Mouse (Mus musculus) erythroblast, embryonic 14.5 days (primary cell): ENCODE measurements at regions not wholly inside any gene's neighbourhood (a gene's known extent, or its start where the extent isn't known, plus 50 kb on each side); places are given as distances from the start of the nearest gene placed in this dataset.

Experiments used
- H3K27me3 ChIP-seq: 2 replicates; pipeline ENCODE4 v1.6.1; 2012; ENCODE audit warnings: inconsistent platforms; ENCODE audit not compliant: control insufficient read depth
- H3K36me3 ChIP-seq: 2 replicates; pipeline ENCODE4 v1.6.1; 2012; ENCODE audit warnings: mild to moderate bottlenecking, inconsistent platforms; ENCODE audit not compliant: control insufficient read depth
- H3K4me1 ChIP-seq: 2 replicates; pipeline ENCODE4 v1.6.1; 2012; ENCODE audit warnings: inconsistent platforms; ENCODE audit not compliant: control insufficient read depth
- H3K4me3 ChIP-seq: replicated peaks from 2 replicates; pipeline ENCODE3; 2012; ENCODE audit warnings: moderate library complexity, mild to moderate bottlenecking, inconsistent platforms
- H3K9me3 ChIP-seq: 2 replicates; pipeline ENCODE4 v1.6.1; 2012; ENCODE audit warnings: low read length, inconsistent platforms, mixed read lengths; ENCODE audit not compliant: control insufficient read depth
- GATA1 ChIP-seq: IDR thresholded peaks from 2 replicates; pipeline ENCODE4 v1.6.1; 2012; ENCODE audit warnings: low read length, inconsistent platforms, mixed read lengths
- TAL1 ChIP-seq: IDR thresholded peaks from 3 replicates; pipeline ENCODE4 v1.6.1; 2012; ENCODE audit warnings: low read length, inconsistent platforms, mixed read lengths

DNA sequence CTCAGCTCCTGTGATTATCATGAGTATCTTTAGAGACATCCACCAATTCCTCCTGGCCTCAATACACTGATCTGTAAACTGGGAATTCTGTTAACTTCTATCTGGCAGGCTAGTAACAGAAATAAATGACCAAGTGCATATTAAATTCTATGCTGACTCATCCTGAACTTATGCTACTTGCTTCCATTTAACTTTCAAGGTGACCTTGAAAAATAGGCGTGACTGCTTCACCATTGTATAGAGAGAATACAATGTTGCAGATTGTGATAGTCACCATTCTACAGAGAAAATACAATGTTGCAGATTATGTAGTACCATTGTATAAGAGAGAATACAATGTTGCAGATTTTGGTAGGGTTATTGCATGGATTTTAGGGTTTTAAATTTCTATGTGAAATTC lies 224.6 kb downstream of the Sec16b start:
- Histone ChIP-seq H3K4me3 (no peak overlapping the region), H3K27me3 (peaks cover under 1% of the 10 kb centered on the region), H3K9me3 (peaks cover under 1% of the 10 kb centered on the region), H3K36me3 (no peaks in the 10 kb centered on the region), H3K4me1 (peaks cover 3% of the 10 kb centered on the region)
- TF ChIP-seq TAL1 (no peak), GATA1 (no peak)

- Histone ChIP-seq H3K9me3 (peaks cover 3% of the 10 kb centered on the region), H3K4me3 (no peak overlapping the region), H3K4me1 (peaks cover 4% of the 10 kb centered on the region), H3K36me3 (no peaks in the 10 kb centered on the region), H3K27me3 (no peaks in the 10 kb centered on the region)
- no peak for TF ChIP-seq GATA1
- TF ChIP-seq TAL1 = no peak
Observed at GRCm38 (mm10) chr1:157740725-157741665, 234.5 kb downstream of the Sec16b start.

- H3K27me3 ChIP-seq = no peaks in the 10 kb centered on the region
- peaks cover 6% of the 10 kb centered on the region for H3K9me3 ChIP-seq
- H3K36me3 ChIP-seq = no peaks in the 10 kb centered on the region
- peaks cover 2% of the 10 kb centered on the region; the same call in 1 of the 2 replicates for H3K4me1 ChIP-seq
- TF ChIP-seq TAL1 (no peak), GATA1 (no peak)
- H3K4me3 ChIP-seq = no peak overlapping the region
Observed at GRCm38 (mm10) chr1:157745611-157746010, 239.1 kb downstream of the Sec16b start.

- no peaks in the 10 kb centered on the region; the same call in none of the 2 replicates for H3K9me3 ChIP-seq
Observed at GRCm38 (mm10) chr1:157755015-157755649, 248.6 kb downstream of the Sec16b start.

GRCm38 (mm10) chr1:157756977-157757376 lies 250.4 kb downstream of the Sec16b start:
- Histone ChIP-seq H3K36me3 (no peaks in the 10 kb centered on the region), H3K4me1 (no peaks in the 10 kb centered on the region), H3K27me3 (no peaks in the 10 kb centered on the region), H3K4me3 (no peak overlapping the region), H3K9me3 (no peaks in the 10 kb centered on the region; the same call in none of the 2 replicates)
- no peak for TF ChIP-seq GATA1
- TF ChIP-seq TAL1 = no peak

More at GRCm38 (mm10) chr1:157755015-157755649, 248.6 kb downstream of the Sec16b start:
- Histone ChIP-seq H3K27me3 (no peaks in the 10 kb centered on the region), H3K4me1 (no peaks in the 10 kb centered on the region), H3K36me3 (no peaks in the 10 kb centered on the region), H3K4me3 (no peak overlapping the region)
- no peak for TF ChIP-seq TAL1
- no peak for TF ChIP-seq GATA1

DNA sequence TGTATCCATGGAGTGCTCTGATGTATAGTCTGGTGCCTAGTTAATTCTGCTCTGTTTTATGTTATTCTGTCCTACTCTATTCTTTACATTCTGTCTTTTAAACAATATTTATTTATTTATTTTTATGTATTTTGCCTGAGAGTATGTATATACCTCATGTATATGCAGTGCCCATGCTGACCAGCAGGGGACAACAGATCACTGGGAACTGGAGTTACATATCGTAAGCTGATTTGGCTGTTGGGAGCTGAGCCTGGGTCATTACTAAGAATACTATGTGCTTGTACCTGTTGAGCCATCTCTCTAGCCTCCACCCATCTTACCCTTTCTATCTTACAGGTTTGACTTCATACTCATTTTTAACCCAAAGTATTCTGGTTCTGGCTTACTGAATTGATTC lies 251.8 kb downstream of the Sec16b start:
- H3K27me3 ChIP-seq = no peaks in the 10 kb centered on the region
- no peaks in the 10 kb centered on the region for H3K4me1 ChIP-seq
- H3K36me3 ChIP-seq = no peaks in the 10 kb centered on the region
- no peak overlapping the region for H3K4me3 ChIP-seq
- TF ChIP-seq GATA1 = no peak
- TF ChIP-seq TAL1 = no peak
- H3K9me3 ChIP-seq = peaks cover 3% of the 10 kb centered on the region

DNA sequence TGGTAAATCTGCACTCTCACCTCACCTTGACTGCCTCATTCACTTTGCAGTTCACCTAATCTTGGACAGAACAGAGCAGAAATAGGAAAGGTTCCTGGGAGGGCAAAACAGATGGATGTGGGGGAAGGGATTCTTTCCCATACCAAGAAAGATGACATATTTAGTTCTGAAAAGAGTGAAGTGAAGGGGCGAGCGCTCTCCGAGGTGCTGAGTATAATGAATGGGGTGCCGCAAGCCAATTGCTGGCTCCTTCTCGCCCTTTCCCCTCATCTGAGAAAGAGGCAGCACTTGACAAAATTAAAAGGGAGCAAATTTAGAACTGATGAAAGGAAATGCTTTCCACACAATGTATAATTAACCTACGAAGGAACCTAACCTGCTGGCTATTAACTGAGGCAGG lies 261.7 kb downstream of the Sec16b start:
- Histone ChIP-seq H3K9me3 (peaks cover 5% of the 10 kb centered on the region), H3K36me3 (no peaks in the 10 kb centered on the region), H3K4me1 (no peaks in the 10 kb centered on the region), H3K27me3 (no peaks in the 10 kb centered on the region), H3K4me3 (no peak overlapping the region)
- TF ChIP-seq TAL1 (no peak), GATA1 (no peak)

DNA sequence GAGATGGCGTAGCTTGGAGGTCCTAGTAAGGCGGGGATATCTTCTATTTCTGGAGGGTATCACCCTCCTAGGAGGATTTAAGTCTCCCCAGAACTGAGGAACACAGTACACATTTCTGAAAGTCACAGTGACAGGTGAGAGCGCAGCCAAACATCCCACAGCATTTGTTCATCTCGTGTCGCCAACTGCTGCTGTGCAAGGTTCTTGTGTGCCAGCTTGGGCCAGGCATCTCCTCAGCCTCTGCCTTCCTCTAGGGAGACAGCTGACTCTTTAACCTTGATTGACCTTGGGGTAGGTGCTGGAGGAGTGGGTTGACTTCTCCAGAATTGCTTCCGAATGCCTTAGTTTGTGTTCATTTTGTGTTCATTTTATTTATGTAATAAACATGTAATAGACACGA lies 291.2 kb downstream of the Sec16b start:
- Histone ChIP-seq H3K36me3 (no peaks in the 10 kb centered on the region), H3K4me3 (no peak overlapping the region), H3K9me3 (peaks cover 19% of the 10 kb centered on the region), H3K4me1 (no peaks in the 10 kb centered on the region), H3K27me3 (no peaks in the 10 kb centered on the region)
- TF ChIP-seq TAL1 (no peak), GATA1 (no peak)
